Mouse (Mus musculus) stomach, embryonic 16.5 days (tissue): ENCODE results near the gene Slc2a12. TPM values are rescaled to one million over a fixed set of nuclear protein-coding genes. Genes with fewer than 3 reads are reported as not detected.
A peak's percentile ranks its signal among the peaks of the same experiment; 100 is the strongest.

Experiments
- ATAC-seq: fragments of 200-750 bp; cut with Nextera tagmentation; 2 replicates; pipeline ENCODE4 v1.8.0; 2017; ENCODE audit warnings: moderate number of reproducible peaks, moderate TSS enrichment; ENCODE audit not compliant: insufficient read depth, low FRiP score
- H3K27ac ChIP-seq: fragments of 300-500 bp; sonication (generic); 2 replicates; pipeline ENCODE4 v1.5.1; 2014; ENCODE audit warnings: low read length
- H3K27me3 ChIP-seq: fragments of 300-500 bp; sonication (generic); 2 replicates; pipeline ENCODE4 v1.6.1; 2014; ENCODE audit warnings: low read length, control low read depth, mixed read lengths; ENCODE audit not compliant: control insufficient read depth, insufficient read depth
- H3K36me3 ChIP-seq: fragments of 300-500 bp; sonication (generic); 2 replicates; pipeline ENCODE4 v1.6.1; 2014; ENCODE audit warnings: low read length; ENCODE audit not compliant: control insufficient read depth, insufficient read depth
- H3K4me1 ChIP-seq: fragments of 300-500 bp; sonication (generic); 2 replicates; pipeline ENCODE4 v1.6.1; 2014; ENCODE audit warnings: low read length, control low read depth, mixed read lengths; ENCODE audit not compliant: control insufficient read depth, insufficient read depth
- H3K4me2 ChIP-seq: fragments of 300-500 bp; sonication (generic); 2 replicates; pipeline ENCODE4 v1.6.1; 2014; ENCODE audit warnings: low read depth, low read length, mixed read lengths
- H3K4me3 ChIP-seq: fragments of 300-500 bp; sonication (generic); replicated peaks from 2 replicates; pipeline ENCODE4 v1.5.1; 2014; ENCODE audit warnings: mild to moderate bottlenecking, low read length
- H3K9ac ChIP-seq: fragments of 300-500 bp; sonication (generic); 2 replicates; pipeline ENCODE4 v1.6.1; 2014; ENCODE audit warnings: low read length
- H3K9me3 ChIP-seq: fragments of 300-500 bp; sonication (generic); replicated peaks from 2 replicates; pipeline ENCODE4 v1.6.1; 2016; ENCODE audit warnings: low read length, control low read depth; ENCODE audit not compliant: control insufficient read depth
- WGBS: fragments of 180-500 bp; shearing (Covaris S2); extraction: QIAGEN DNeasy Blood & Tissue Kit; methylation state at CpG from one replicate; pipeline ENCODE4 v1.1.7; 2014; 5-methylcytosine and 5-hydroxymethylcytosine counted together
- polyA plus RNA-seq: library from polyadenylated mRNA; unstranded; fragments of >200 nt; fragmentation: Nextera tagmentation; extraction: Ambion mirVana; gene quantifications from 2 replicates; pipeline ENCODE4 v1.2.1, GENCODE M21; 2015

Slc2a12 gene
- polyA plus RNA-seq = 1.5 and 1.7 TPM in 2 replicates

- Histone ChIP-seq H3K9me3 (0 out of 2 replicates have a peak, but pooled peaks cover 3% of the 10 kb centered on the region), H3K36me3 (no peaks in the 10 kb centered on the region), H3K4me3 (peak within 1 kb of the TSS; percentile 61), H3K4me1 (no peaks in the 10 kb centered on the region; the same call in 1 of the 2 replicates), H3K4me2 (peak within 1 kb of the TSS; percentile 67), H3K9ac (peak within 1 kb of the TSS; percentile 71), H3K27ac (peak within 1 kb of the TSS; percentile 66), H3K27me3 (no peaks in the 10 kb centered on the region)
- peak; percentile 79 for ATAC-seq
- 5% methylated on average over 40 of the region's 40 CpGs for WGBS
Measured at GRCm38 (mm10) chr10:22644853-22645491, at the start of gene Slc2a12. TSS of gene Slc2a12 (plus strand) at chr10:22645011.

DNA sequence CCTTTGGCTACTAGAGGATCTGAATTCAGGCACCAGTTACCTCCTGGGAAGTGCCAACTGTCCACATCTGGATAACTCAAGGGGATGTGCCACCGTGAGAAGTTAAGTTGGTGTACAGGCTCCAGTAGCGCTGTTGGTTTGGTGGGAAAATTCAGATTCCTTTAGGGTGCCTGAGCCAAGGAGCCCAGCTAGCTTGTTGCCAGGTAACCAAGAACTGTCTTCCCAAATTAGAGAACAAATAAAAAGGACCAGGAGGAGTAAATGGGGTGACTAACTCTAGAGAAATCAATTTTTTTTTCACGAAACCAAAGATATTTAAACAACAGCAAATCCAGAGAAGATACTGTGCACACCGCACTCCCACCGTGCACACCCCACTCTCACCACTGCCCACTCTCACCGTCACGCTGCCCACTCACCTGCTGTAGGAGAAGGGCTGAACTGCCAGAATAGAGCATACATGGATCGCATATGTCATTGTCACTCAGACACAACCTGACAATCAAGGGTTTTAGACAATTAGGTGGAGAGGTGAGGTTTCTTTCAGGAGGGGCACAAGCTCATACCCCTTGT, 45.8 kb upstream of the Slc2a12 start:
- H3K9me3 ChIP-seq = no peaks in the 10 kb centered on the region
- H3K36me3 ChIP-seq = no peaks in the 10 kb centered on the region
- no peak for ATAC-seq
- 80% methylated on average over 8 of the region's 8 CpGs for WGBS
- H3K27me3 ChIP-seq = no peaks in the 10 kb centered on the region
- no peak overlapping the region for H3K27ac ChIP-seq
- no peak overlapping the region for H3K4me3 ChIP-seq
- H3K4me2 ChIP-seq = no peak overlapping the region
- no peaks in the 10 kb centered on the region for H3K4me1 ChIP-seq
- H3K9ac ChIP-seq = no peak overlapping the region

- Histone ChIP-seq H3K4me1 (no peaks in the 10 kb centered on the region), H3K9me3 (no peaks in the 10 kb centered on the region), H3K27ac (no peak overlapping the region), H3K4me2 (no peak overlapping the region), H3K9ac (no peak overlapping the region), H3K27me3 (no peaks in the 10 kb centered on the region), H3K36me3 (no peaks in the 10 kb centered on the region), H3K4me3 (no peak overlapping the region)
- ATAC-seq = no peak
- 85% methylated on average over 6 of the region's 6 CpGs for WGBS
Measured at GRCm38 (mm10) chr10:22601046-22601445, 43.8 kb upstream of the Slc2a12 start.

DNA sequence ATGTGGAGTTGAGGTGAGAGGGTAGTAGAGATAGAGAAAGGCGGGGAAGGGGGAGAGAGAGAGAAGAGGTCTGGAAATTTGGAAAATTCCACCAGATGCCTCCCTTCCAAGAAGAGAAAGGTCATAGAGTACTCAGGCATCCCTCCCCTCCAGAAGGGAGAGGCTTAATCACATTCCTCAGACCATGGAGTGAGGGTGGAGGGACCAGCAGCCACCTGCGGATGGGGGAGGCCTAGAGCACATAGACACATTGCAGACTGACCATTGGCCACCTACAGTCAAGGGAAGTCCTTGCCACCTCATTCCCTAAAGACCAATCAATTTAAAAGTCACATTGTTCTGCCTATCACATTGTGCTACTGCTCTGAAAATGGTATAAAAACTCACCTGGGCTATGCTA, 40.0 kb upstream of the Slc2a12 start:
- no peaks in the 10 kb centered on the region for H3K9me3 ChIP-seq
- H3K36me3 ChIP-seq = no peaks in the 10 kb centered on the region
- 65% methylated on average over 2 of the region's 2 CpGs for WGBS
- H3K4me1 ChIP-seq = peaks cover 5% of the 10 kb centered on the region
- ATAC-seq = no peak
- H3K9ac ChIP-seq = no peak overlapping the region
- H3K4me3 ChIP-seq = no peak overlapping the region
- no peak overlapping the region for H3K4me2 ChIP-seq
- no peak overlapping the region for H3K27ac ChIP-seq
- H3K27me3 ChIP-seq = no peaks in the 10 kb centered on the region

- Histone ChIP-seq H3K36me3 (no peaks in the 10 kb centered on the region), H3K9ac (no peak overlapping the region), H3K27me3 (no peaks in the 10 kb centered on the region), H3K4me2 (no peak overlapping the region), H3K9me3 (no peaks in the 10 kb centered on the region), H3K4me1 (peaks cover 5% of the 10 kb centered on the region), H3K27ac (no peak overlapping the region), H3K4me3 (no peak overlapping the region)
- ATAC-seq = no peak
- 78% methylated on average over 5 of the region's 5 CpGs for WGBS
Measured at GRCm38 (mm10) chr10:22608273-22608672, 36.5 kb upstream of the Slc2a12 start.

DNA sequence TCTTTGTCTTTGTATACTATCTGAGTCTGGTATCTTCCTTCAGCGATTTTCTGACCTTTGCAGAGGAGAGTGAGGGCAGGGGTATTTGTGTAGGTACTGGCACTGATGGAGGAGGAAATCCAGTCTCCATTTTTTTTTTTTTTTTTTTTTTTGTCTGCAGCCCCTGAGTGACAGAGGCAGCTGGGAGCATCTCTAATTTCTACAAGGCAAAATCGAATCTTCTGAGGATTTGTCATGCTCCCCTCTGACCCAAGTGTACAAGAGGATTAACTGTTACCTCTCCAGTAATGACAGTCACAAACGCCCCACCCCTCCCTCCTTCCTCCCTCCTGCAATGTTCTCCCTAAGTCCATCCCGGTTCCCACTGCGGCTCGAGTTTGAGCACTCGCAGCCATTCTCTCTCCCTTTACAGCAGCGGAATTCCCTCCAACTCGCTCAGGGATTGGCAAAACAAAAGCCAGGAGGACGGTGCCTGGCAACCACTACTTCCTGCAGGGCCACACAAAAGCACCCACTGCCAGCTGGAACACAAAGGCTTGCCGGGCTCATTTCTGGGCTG, 35.9 kb upstream of the Slc2a12 start:
- no peak for ATAC-seq
- Histone ChIP-seq H3K9ac (peak overlapping the region; percentile 62), H3K27ac (no peak overlapping the region), H3K4me2 (peak overlapping the region; percentile 48), H3K4me3 (peak overlapping the region; percentile 22), H3K9me3 (no peaks in the 10 kb centered on the region), H3K27me3 (no peaks in the 10 kb centered on the region), H3K36me3 (no peaks in the 10 kb centered on the region), H3K4me1 (peaks cover 5% of the 10 kb centered on the region)
- WGBS = 5% methylated on average over 11 of the region's 11 CpGs

- Histone ChIP-seq H3K36me3 (no peaks in the 10 kb centered on the region), H3K9ac (no peak overlapping the region), H3K9me3 (no peaks in the 10 kb centered on the region), H3K27me3 (no peaks in the 10 kb centered on the region), H3K27ac (no peak overlapping the region), H3K4me3 (no peak overlapping the region), H3K4me1 (peaks cover 5% of the 10 kb centered on the region), H3K4me2 (no peak overlapping the region)
- 85% methylated on average over 5 of the region's 5 CpGs for WGBS
- ATAC-seq = no peak
Measured at GRCm38 (mm10) chr10:22613301-22613700, 31.5 kb upstream of the Slc2a12 start.

DNA sequence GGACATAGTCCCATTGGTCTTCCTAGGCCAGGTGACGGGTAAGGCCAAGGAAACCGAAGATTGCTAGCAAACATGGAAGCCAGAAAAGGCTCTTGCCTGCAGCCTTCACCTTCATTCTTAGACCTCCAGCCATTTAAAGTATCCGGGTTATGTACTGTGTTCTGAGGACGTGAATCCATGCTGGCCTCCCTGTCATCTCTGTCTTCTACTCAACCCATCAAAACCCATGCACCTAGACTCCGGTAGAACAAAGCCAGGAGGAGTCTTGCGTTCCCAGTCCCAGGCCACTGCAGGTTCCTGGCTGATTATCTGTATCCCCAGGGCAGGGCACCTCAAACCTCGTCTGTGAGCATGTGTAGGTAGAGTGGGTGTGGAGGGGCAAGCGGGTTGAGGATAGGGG, 30.3 kb upstream of the Slc2a12 start:
- ATAC-seq = no peak
- Histone ChIP-seq H3K4me3 (no peak overlapping the region), H3K4me1 (no peaks in the 10 kb centered on the region), H3K36me3 (no peaks in the 10 kb centered on the region), H3K27ac (no peak overlapping the region), H3K9me3 (no peaks in the 10 kb centered on the region), H3K4me2 (no peak overlapping the region), H3K27me3 (no peaks in the 10 kb centered on the region), H3K9ac (no peak overlapping the region)
- WGBS = 89% methylated on average over 8 of the region's 8 CpGs

- WGBS = 37% methylated on average over 10 of the region's 10 CpGs
- Histone ChIP-seq H3K4me1 (no peaks in the 10 kb centered on the region), H3K4me3 (no peak overlapping the region), H3K27me3 (no peaks in the 10 kb centered on the region), H3K27ac (no peak overlapping the region), H3K9ac (no peak overlapping the region), H3K9me3 (0 out of 2 replicates have a peak, but pooled peaks cover 3% of the 10 kb centered on the region), H3K36me3 (no peaks in the 10 kb centered on the region), H3K4me2 (no peak overlapping the region)
- no peak for ATAC-seq
Measured at GRCm38 (mm10) chr10:22615309-22615708, 29.5 kb upstream of the Slc2a12 start.
